Mouse (Mus musculus) 3134 (cell line): Measurements from ENCODE around the gene Fam180a.

ENCODE experiments used
- DNase-seq: peaks from one replicate; pipeline ENCODE4 v3.0.0-alpha.2; 2011; ENCODE audit warnings: low spot score; ENCODE audit not compliant: insufficient read length; ENCODE audit errors: extremely low read depth

Gene Fam180a

DNA sequence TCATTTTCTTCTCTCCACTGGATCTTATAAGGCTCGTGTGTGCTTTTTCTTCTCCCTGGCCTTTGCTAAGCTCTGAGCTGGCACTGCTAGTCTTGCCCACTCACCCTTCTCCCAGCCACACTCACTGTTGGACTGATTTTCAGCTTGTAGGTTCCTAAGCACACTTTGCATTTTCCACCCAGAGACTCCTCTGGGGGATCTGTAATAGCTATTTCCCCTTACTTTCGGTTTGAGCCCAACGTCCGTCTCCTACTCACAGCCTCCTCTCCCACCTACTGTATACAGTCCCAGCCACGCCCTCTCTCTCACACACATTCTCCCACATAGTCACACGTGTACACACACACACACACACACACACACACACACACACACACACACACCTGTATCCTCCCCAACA, 6.1 kb downstream of the Fam180a start:
- DNase-seq = no peak

DNA sequence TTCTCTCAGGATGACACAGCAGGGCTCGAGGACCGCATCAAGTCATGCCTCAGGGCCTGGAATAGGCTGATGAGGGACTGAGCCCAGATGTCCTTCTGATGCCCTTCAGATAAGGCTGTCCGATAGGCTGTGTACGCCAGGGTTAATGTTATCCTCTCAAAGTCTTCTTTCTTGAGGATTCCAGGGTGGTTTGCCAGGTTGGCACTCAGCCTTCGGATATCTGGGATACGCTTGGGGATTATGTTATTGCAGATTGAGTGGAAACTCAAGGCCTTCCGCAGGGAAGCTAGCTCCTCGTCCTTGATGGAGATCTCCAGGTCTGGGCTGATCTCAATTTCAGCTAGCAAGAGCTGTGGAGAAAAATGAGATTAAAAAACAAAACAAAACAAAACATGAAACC, 12.4 kb downstream of the Fam180a start:
- no peak for DNase-seq

DNA sequence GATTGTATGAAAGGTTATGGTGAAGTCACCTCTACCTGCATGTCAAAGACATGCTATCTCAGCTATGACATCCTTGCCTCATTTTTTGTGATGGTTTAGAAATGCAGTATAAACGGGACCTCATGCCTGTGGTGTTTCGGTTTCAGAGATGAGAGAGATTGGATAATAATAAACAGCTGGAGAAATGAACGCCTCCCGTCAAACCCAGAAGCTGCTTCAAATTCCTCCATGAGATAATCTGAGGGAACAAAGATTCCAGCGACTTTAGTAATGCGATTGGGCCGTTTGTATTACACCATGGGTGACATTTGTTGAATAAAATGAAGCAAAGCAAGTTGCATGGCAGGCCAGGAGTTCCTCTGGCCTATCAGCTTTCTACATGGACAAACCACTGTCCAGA, 16.5 kb downstream of the Fam180a start:
- no peak for DNase-seq

DNA sequence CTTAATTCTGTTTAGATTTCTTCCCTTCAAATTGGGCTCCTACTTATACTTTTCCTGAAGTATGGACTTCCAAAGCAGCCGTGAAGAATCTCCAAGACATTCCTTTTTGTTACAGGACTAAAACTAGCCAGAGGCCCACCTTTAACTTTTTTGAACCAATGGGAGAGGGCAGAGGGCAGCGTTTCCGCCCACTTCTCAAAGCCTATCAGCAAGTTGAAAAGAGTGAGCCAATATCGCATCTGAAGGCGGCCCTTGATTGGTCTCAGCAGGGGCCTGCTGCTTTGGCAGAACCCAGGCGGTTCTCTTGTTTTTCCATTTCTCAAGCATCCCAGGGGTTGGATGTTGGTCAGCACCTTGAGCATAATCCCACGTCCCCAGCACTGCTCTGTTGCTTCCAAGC, 17.9 kb downstream of the Fam180a start, which contains the start of gene Slc13a4:
TSS of gene Slc13a4 (minus strand) at position 95 of the 400 bp plus-strand sequence.
- no peak for DNase-seq

DNA sequence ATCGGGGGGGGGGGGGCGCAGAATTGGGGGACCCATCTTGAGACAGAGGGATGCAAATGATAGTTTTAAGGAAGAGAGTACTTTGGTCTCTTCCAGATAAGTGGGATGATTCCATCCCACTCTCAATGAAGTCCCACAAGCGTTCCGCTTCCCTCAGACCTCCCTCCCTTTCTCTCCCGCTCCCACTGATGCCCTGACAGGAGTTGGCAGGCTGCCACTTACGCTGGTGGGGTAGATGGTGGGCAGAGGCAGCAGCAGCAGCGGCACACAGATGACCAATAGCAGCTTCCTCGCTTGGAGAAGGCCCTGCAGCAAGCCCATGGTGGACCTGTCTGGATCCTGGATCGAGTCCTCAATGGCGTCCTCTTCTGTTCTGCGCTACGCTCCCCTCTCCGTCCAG, 18.8 kb downstream of the Fam180a start:
- DNase-seq = no peak

DNA sequence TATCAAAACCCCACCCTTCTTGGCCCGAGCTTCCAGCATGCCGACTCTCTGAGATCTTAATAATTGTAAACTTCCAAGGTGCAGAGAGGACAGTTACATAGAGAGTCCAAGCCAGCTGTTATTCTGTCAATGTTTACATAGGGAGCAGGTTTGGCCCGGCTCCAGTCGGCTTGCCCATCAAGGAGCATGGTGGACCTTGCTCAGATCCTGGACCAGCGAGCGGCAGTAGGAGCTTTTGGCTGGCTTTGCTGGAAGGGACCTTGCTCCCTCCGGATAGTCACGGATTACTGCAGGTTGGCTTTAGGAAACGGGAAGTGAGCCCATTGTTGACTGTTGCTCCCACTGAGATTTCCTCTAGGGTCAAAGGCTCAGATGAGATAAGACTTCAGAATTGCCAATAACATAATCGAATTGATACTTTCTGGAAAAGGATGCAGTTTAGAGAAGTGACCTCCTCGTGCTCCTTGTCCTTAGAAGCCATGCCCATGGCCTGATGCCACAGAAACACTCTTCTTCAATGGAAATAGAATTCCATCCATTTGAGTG, 22.5 kb downstream of the Fam180a start:
- DNase-seq = no peak

DNA sequence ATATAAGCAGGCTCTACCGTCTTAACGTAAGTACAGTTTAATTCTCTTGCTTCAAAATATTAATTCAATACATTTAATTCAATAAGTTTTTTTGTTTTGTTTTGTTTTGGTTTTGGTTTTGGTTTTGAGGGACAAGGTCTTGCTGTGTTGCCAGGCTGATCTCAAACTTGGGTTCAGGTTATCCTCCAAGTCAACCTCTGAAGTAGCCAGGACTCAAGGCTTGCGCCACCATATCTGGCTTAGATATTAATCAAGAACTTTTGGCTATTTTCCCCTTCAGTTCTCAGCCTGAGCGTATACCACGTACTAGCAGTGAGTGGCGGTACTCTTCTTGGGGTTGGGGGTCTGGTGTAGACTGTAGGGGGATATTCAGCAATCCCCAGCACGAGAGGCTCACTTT, 23.4 kb downstream of the Fam180a start:
- DNase-seq = no peak

DNA sequence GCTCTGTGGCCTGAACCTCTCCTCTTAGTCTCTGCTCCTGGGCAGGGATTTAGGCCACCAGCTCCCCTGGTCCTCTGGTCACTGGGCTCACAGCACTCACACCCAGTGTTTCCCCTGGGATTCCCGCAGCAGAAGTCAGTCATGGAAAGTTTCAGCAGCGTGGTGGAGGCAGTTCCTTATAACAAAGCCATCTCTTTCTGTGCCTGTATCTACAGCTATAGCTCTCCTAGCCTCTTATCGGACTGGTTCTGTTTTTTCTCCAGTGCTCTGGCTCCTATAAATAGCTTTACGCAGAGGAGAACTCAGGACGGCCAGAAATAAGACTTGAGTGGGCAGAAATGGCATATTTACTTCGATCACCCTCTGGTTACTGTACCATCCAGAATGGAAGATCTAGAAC, 27.6 kb downstream of the Fam180a start:
- no peak for DNase-seq

DNA sequence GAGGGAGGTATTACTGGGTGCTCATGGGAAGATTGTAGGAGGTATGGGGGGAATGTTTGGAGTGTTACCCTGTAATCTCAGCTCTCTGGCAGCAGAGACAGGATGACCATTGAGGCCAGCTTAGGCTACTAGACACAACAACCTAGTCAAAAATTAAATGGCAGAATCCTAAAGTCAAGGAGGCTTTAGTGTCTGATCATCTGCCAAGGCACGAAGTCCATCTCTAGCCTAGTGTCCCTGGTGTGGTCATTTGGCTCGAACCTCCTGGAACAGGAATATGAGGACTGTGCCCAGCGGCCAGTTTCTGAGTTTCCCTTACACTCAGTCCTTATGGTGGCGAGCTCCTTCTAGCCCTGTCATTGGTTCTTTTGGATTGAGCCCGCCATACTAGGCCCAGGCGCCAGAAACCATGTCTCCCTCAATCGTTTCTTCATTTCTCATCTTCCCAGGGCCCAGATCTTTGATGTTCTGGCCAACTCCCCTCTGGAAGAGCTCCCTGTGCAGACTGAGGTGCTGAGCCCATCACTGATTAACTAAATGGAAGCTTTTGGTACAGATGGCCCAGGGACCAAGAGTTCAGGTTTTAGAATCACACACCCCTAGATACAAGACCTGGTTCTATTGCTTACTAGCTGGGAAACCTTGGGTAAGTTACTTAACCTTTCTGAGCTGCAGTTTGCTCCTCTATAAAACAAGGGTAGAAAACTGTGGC, 28.3 kb downstream of the Fam180a start:
- DNase-seq = no peak

DNA sequence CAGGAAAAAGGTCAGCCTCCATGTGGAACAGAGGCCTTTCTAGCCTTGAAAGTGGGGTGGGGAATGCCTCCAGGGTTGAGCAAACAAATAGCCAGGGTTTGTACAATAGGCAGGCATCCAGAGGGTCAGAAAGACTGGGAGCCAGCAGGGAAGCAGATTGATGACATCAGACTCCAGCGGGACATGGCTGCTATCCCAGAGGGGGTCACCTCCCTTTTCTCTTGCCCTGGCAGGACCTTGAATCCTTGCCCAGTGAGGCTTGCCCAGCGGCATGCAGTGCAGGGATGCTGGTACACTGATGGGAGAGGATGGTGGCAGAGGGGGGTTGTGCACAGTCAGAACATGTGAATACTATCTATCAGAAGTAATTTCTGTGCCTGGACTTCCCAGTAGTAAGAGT, 28.9 kb downstream of the Fam180a start:
- no peak for DNase-seq

DNA sequence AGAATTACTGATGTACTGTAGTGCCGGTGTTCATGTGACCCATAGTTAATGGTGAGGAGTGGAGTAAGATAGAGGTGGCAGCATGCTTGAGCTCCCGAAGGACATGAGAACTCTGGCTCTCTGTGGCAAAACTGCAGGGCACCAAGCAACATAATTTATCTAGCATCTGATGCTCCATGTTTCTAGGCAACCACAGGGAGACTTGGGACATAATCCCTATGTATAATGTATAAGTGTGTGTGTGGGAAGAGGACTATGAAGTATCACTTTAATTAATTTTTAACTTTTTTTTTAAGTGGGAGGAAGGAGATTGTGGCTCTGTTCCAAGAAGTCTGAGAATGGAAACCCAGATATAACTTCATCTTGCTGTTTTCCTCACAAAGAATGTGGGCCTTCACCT, 31.0 kb downstream of the Fam180a start:
- DNase-seq = no peak

DNA sequence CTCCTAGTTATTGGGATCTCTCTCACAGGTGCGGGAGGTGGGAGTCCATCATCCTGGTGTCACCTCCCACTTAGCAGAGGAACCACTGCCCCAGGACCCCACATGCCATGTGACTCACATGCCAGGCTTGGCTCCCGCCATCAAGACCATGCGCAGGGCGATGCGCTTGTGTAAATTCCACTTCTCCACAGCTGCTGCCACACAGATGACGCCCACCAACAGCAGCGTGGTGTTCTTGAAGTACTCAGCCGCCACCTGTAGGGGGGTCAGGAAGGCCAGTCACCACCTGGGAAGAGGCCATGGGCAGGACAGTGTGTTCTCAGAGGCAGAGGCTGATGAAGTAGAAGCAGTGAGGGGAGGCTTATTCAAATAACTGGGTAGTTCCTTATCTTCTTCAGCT, 36.3 kb downstream of the Fam180a start:
- no peak for DNase-seq

DNA sequence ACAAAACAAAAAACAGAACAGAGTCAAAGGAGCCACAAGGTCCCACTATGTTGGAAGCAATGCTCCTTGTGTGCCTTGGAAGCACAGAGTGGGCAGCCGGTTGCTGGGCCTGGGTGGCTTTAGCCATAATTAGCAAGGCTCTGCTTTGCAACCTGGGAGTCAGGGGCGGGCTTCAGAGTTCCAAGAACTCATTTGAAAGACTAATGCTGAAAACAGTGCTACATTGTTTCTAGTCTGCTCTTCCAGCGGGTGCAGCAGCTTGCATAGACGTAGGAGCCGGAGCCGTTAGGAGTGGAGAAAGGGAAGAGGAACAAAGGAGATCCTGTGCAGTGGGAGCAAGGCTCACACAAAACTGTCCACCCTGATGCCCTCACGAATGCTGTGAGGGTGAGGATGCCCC, 37.0 kb downstream of the Fam180a start:
- no peak for DNase-seq

DNA sequence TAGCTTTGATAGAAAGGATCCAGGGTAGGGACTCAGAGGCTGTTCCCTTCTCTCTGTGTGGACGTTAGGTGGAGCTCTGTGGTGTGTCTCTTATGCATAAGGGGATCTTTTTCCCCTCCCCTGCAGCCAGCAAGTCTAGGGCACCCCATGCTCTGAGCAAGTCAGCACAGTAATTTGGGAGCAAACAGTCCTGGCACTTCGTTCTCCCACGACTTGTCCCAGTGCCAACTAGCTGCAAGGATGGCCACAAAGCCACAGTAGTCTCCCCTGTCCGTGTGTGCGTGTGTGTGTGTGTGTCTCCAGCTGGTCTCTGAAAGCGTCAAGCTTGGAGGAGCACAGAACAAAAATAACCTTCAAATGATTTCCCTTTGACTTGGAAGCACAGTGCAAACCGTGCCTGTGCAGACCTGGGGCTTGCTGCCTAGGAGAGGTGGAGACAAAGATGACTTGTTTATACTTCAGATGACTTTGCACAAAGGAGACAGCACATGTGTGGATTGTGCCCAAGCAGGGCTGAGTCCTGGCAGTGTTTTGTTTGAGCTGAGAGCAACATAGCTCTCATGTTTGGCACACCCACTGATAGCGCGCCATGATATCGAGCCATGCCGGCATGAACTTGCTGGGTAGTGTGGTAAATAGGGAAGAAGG, 37.7 kb downstream of the Fam180a start:
- DNase-seq = no peak

DNA sequence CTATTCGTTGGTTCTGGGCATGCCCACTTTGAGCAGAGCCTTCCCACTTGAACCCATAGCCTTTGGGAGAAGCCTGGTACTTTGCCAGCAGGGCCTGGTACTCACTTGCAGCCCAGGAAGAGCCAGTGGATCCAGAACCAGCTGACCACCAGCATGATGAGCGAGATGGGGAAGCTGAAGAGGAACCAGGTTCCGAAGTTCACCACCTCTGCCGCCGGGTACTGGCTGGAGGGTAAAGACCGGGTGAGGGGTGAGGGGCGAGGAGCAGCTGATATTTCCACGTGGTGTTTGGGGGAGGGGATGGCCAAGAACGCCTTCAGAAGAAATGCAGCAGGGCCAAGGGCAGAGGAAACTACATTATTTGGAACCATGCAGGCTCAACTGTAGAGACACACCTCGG, 46.6 kb downstream of the Fam180a start:
- no peak for DNase-seq

DNA sequence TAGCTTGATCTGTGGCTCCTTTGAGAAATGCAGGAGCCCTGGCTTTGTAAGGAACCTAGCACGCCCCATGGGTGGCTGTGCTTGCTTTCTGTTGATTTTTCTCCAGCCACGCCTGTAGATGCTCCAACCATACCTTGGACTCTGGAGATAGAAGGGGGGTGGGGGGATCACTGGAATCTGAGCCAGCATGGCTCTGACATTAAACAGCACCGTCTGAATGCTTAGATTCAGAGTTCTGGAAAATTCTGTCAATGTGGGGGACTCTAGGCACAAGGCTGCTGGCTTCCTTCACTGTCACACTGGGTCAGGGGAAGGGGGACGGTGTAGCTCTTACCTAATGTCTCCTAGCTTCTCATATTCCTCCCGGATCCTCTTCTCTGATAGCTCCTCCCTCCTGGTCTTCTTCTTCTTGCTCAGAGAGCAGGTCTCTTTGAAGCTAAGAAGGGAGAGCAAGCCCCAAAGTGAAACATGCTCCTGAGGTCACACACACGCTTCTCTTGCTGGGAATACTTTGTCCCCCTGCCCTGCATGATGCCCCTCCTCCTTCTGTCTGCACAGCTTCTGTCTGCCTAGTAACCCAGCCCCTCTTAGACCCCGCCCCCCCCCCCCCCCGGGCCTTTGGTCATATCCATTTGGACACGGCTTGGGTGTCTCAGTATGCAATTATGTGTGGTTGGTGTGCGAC, 47.9 kb downstream of the Fam180a start:
- no peak for DNase-seq

DNA sequence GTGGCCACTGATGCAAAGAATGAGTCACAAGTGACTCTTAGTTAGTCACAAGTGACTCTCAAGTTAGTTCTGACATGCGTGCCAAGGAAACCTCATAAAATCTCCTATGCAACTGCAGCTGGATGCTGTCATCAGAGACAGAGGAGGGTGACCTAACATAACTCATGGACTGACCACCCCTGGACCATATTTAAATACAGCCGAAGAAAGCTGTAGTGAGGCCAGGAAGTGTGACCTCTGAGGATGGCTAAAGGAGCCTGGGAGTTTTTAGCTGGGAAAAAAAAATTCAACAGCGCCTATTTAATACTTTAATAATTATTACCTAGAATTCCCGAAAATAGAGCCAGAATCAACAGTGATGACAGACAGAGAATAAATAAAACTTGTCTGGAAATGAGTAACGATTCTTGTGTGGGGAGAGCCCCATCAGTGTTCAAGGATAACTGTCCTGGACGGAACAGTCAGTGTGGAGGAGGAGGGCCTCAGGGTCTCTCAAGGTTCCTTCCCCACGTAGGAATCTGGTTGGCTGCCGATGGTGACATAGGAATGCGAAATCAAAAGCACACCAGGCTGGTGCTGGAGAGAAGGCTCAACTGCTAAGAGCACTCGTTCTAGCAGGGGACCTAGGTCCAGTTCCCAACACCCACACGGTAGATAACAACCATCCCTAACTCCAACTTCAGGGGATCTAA, 52.4 kb downstream of the Fam180a start:
- DNase-seq = peak; percentile 58

DNA sequence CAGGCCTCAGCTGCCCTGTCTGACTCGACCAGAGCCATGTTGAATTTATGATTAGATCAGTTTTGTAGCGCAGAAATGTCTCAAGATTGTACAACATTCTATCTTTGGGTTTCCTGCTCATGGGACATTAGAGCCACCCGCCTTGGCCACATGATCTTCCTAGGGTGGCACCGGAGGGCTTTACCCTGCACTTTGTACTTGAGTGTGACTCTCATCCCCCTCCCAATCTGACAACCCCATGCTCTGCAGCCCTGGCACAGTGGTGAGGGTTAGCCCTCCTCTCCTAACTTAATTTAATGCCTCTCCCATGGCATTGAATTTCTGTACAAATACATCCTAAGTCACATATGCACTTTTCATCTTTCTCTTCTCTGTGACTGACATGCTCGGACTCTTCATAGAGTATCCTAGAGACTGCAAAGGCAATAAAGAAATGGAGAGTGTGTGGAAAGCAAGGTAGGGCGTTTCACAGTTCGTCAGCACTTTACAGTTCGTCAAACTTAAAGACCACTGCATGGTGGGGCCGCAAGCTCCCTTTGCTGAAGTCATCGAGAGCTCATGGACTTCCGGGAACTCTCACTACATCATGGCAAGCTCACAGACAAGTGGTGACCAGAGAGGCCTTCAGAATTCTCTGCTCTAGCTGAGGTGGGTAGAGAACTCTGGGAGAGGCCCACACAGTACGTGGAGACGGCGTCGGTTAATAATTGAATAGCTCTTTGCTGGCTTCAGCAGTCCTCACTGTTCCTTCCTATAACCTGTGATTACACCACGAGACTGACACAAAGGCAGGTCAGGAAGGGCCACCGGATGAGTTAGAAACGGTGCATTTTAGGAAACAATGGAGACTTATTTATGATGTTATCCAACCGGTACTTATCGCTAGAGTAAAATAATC, 53.8 kb downstream of the Fam180a start:
- DNase-seq = no peak

DNA sequence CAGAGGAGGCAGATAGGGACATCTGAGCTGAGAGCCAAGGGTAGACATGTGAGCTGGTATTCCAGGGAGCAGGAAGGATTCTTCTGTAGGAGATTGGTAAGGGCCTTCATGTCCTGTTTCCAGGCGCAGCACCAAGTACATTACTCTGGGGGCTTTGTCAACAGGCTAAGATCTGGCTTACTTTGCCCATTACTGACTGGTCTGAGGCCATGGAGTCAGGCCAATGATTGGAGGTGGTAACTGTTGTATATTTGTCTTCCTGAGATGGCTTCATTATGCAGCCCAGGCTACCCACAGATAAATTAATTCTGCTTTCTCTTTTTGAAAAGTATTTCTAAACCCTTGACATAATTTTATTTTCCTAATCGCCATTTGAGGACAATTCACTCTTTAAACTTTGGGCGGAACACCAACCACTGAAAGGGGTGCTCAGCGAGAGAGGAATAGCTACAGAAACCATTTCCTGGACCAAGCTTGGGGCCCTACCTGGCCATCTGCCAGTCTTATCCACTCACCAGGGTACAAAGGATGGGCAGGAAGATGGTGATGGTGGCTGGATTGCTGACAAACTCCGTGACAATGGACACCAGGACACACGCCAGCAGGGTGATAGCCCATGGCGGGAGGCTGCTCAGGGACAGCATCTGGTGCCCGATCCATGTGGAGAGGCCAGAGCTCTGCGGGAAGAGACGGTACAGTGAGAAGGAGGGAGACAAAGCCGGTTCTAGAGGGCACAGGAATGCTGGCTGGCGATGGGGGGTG, 54.7 kb downstream of the Fam180a start:
- no peak for DNase-seq
